Mouse (Mus musculus): ENCODE measurements around the gene Prkci.

Prkci gene

GRCm38 (mm10) chr3:31047263-31047662, 51.7 kb downstream of the Prkci start:
- no peak for DNase-seq (ENCODE audit: low spot score)

- DNase-seq (ENCODE audit: low spot score): no peak
Observed at GRCm38 (mm10) chr3:31049087-31049486, 53.5 kb downstream of the Prkci start.

GRCm38 (mm10) chr3:31050375-31050774, 54.8 kb downstream of the Prkci start:
- DNase-seq (ENCODE audit: low spot score): no peak

GRCm38 (mm10) chr3:31051730-31052129, 56.2 kb downstream of the Prkci start:
- DNase-seq (ENCODE audit: low spot score): no peak

GRCm38 (mm10) chr3:31053191-31053590, 57.6 kb downstream of the Prkci start:
- DNase-seq (ENCODE audit: low spot score): no peak

GRCm38 (mm10) chr3:31054888-31055287, 59.3 kb downstream of the Prkci start:
- no peak for DNase-seq (ENCODE audit: low spot score)

GRCm38 (mm10) chr3:31056047-31056650, 60.6 kb downstream of the Prkci start:
- peak; percentile 68 for DNase-seq (ENCODE audit: low spot score)

GRCm38 (mm10) chr3:31056651-31057627, 61.4 kb downstream of the Prkci start:
- DNase-seq (ENCODE audit: low spot score): peak; percentile 92

- DNase-seq (ENCODE audit: low spot score): peak; percentile 74
Observed at GRCm38 (mm10) chr3:31060745-31061102, 65.2 kb downstream of the Prkci start.

- DNase-seq (ENCODE audit: low spot score): peak; percentile 76
Observed at GRCm38 (mm10) chr3:31061103-31061785, 65.7 kb downstream of the Prkci start.

GRCm38 (mm10) chr3:31061786-31062120, 66.2 kb downstream of the Prkci start:
- DNase-seq (ENCODE audit: low spot score): no peak

- no peak for DNase-seq (ENCODE audit: low spot score)
Observed at GRCm38 (mm10) chr3:31062325-31062724, 66.8 kb downstream of the Prkci start.

GRCm38 (mm10) chr3:31068482-31068881, 72.9 kb downstream of the Prkci start:
- no peak for DNase-seq (ENCODE audit: low spot score)

GRCm38 (mm10) chr3:31071804-31072203, 76.3 kb downstream of the Prkci start:
- no peak for DNase-seq (ENCODE audit: low spot score)

GRCm38 (mm10) chr3:31075808-31076207, 80.3 kb downstream of the Prkci start:
- peak; percentile 50 for DNase-seq (ENCODE audit: low spot score)

GRCm38 (mm10) chr3:31077068-31077703, 81.6 kb downstream of the Prkci start:
- DNase-seq (ENCODE audit: low spot score): no peak

GRCm38 (mm10) chr3:31079450-31079849, 83.9 kb downstream of the Prkci start:
- no peak for DNase-seq (ENCODE audit: low spot score)

GRCm38 (mm10) chr3:31080791-31081502, 85.4 kb downstream of the Prkci start:
- no peak for DNase-seq (ENCODE audit: low spot score)

GRCm38 (mm10) chr3:31082838-31083506, 87.4 kb downstream of the Prkci start:
- DNase-seq (ENCODE audit: low spot score): no peak

- peak; percentile 35 for DNase-seq (ENCODE audit: low spot score)
Observed at GRCm38 (mm10) chr3:31083507-31084245, 88.1 kb downstream of the Prkci start.
